Mouse (Mus musculus) cerebellum, adult 2 months (tissue): ENCODE measurements around the gene Apobec3. TPM values are rescaled to one million over a fixed set of nuclear protein-coding genes. Genes with fewer than 3 reads are reported as not detected.

Experiments used
- DNase-seq, 2 experiments: peaks; one replicate each; pipeline ENCODE4 v3.0.0; 2021
- H3K27ac ChIP-seq: fragments of 200-500 bp; 2 replicates; pipeline ENCODE4 v1.5.1; 2012; ENCODE audit warnings: low read length, control low read depth, inconsistent platforms; ENCODE audit not compliant: insufficient read depth
- H3K27me3 ChIP-seq: fragments of 200-500 bp; 2 replicates; pipeline ENCODE4 v1.6.1; 2012; ENCODE audit warnings: inconsistent platforms, mild to moderate bottlenecking, low read length, moderate library complexity; ENCODE audit not compliant: control insufficient read depth, insufficient read depth
- H3K4me1 ChIP-seq: fragments of 200-500 bp; 2 replicates; pipeline ENCODE4 v1.6.1; 2011; ENCODE audit warnings: low read length; ENCODE audit not compliant: control insufficient read depth, insufficient read depth
- H3K4me3 ChIP-seq: fragments of 200-500 bp; replicated peaks from 2 replicates; pipeline ENCODE3; 2011; ENCODE audit warnings: mild to moderate bottlenecking, low read depth, low read length, control low read depth; ENCODE audit not compliant: insufficient read depth
- CTCF ChIP-seq: fragments of 200-500 bp; IDR thresholded peaks from 2 replicates; pipeline ENCODE4 v1.5.1; 2011; ENCODE audit warnings: low read depth, mild to moderate bottlenecking, control low read depth, low read length, moderate library complexity, borderline replicate concordance; ENCODE audit not compliant: insufficient read depth
- POLR2A ChIP-seq: fragments of 200-500 bp; IDR thresholded peaks from 2 replicates; pipeline ENCODE4 v1.6.1; 2011; ENCODE audit warnings: low read length, control low read depth, borderline replicate concordance; ENCODE audit not compliant: insufficient read depth
- WGBS: fragments of 180-500 bp; shearing (Covaris S2); methylation state at CpG from one replicate; pipeline ENCODE4 v1.1.7; 2018; 5-methylcytosine and 5-hydroxymethylcytosine counted together
- polyA plus RNA-seq: library from polyadenylated mRNA; depleted of rRNA; stranded (reverse); fragments of >200 nt; gene quantifications from 2 replicates; pipeline ENCODE4 v1.2.3, GENCODE M21; 2012; rRNA removed

Apobec3 gene
- polyA plus RNA-seq, 1 experiment = 3.6 TPM

DNA sequence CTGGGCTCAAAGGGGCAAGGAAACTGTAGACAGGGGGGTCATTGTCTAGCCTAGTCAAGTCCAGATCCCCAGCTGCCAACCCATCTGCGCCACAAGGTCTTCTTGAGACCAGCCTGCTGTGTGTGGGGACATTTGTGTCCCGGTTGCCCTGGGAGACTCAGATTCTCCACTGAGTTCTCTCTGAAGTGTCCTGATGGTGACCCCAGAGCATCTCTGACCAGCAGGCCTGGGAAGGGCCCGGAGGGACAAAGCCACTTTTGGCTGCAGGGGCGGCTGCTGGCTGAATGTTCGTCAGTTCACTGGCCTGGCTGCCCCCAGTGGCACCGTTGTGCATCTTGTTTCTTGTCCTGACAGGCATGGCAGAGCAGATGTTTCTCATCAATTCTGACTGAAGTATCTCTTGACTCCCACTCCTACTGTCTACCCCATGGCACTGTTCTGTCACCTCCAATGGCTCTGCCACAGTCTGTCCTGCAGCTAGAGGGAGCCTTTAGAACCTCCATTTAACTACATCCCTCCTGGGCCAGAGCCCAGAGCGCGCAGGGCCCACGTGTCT, 70.0 kb downstream of the Apobec3 start:
- no peak overlapping the region for H3K4me3 ChIP-seq
- no peaks in the 10 kb centered on the region for H3K27me3 ChIP-seq
- 75% methylated on average over 9 of the region's 9 CpGs for WGBS
- no peak for DNase-seq
- peaks cover 6% of the 10 kb centered on the region for H3K4me1 ChIP-seq
- TF ChIP-seq CTCF (no peak), POLR2A (no peak)
- H3K27ac ChIP-seq = no peak overlapping the region

GRCm38 (mm10) chr15:79962661-79963060, 71.2 kb downstream of the Apobec3 start:
- peak; percentile 78 to 85 for DNase-seq
- TF ChIP-seq CTCF (no peak), POLR2A (no peak)
- peaks cover 6% of the 10 kb centered on the region for H3K4me1 ChIP-seq
- no peak overlapping the region for H3K27ac ChIP-seq
- no peaks in the 10 kb centered on the region for H3K27me3 ChIP-seq
- H3K4me3 ChIP-seq = no peak overlapping the region
- WGBS = 8% methylated on average over 18 of the region's 18 CpGs

- H3K4me3 ChIP-seq = no peak overlapping the region
- H3K4me1 ChIP-seq = peaks cover 6% of the 10 kb centered on the region
- no peak for DNase-seq
- H3K27ac ChIP-seq = no peak overlapping the region
- no peaks in the 10 kb centered on the region for H3K27me3 ChIP-seq
- TF ChIP-seq POLR2A (no peak), CTCF (no peak)
- 97% methylated on average over 7 of the region's 7 CpGs for WGBS
These were observed 72.9 kb downstream of the Apobec3 start for GRCm38 (mm10) chr15:79964376-79964775.

Other genes starting within 250 kb of the Apobec3 start
- 8.5 and 9.5 TPM in 2 replicates for gene Fam227a, start 232.7 kb upstream of the Apobec3 start, polyA plus RNA-seq
- 30.3 and 32.3 TPM in 2 replicates for gene Cby1, start 232.5 kb upstream of the Apobec3 start, polyA plus RNA-seq
- 99.9 and 106 TPM in 2 replicates for gene Tomm22, start 220.8 kb upstream of the Apobec3 start, polyA plus RNA-seq
- 43.8 and 45.0 TPM in 2 replicates for gene Josd1, start 203.7 kb upstream of the Apobec3 start, polyA plus RNA-seq
- gene Gtpbp1, start 200.8 kb upstream of the Apobec3 start, polyA plus RNA-seq = 52.5 and 59.5 TPM in 2 replicates
- 42.7 and 45.2 TPM in 2 replicates for gene Sun2, start 149.1 kb upstream of the Apobec3 start, polyA plus RNA-seq
- gene Dnal4, start 113.8 kb upstream of the Apobec3 start, polyA plus RNA-seq = 55.1 and 56.7 TPM in 2 replicates
- gene Nptxr, start 86.9 kb upstream of the Apobec3 start, polyA plus RNA-seq = 88.0 and 100 TPM in 2 replicates
- gene Npcd, start 57.4 kb upstream of the Apobec3 start, polyA plus RNA-seq = 1.7 and 4.1 TPM in 2 replicates
- gene Cbx6, start 57.0 kb upstream of the Apobec3 start, polyA plus RNA-seq = 183 TPM in 2 replicates
- 89.6 and 96.3 TPM in 2 replicates for gene Cbx7, start 79.5 kb downstream of the Apobec3 start, polyA plus RNA-seq
- 15.4 and 16.0 TPM in 2 replicates for gene Pdgfb, start 123.3 kb downstream of the Apobec3 start, polyA plus RNA-seq
- gene Syngr1, start 199.7 kb downstream of the Apobec3 start, polyA plus RNA-seq = 448 and 455 TPM in 2 replicates
- 678 and 692 TPM in 2 replicates for gene Rpl3, start 200.2 kb downstream of the Apobec3 start, polyA plus RNA-seq
- gene Tab1, start 241.5 kb downstream of the Apobec3 start, polyA plus RNA-seq = 50.0 and 50.2 TPM in 2 replicates